Mouse (Mus musculus) heart, embryonic 10.5 days (tissue): Measurements from ENCODE around the gene Zfp609. TPM values are rescaled to one million over a fixed set of nuclear protein-coding genes. Genes with fewer than 3 reads are reported as not detected.
A peak's percentile ranks its signal among the peaks of the same experiment; 100 is the strongest.

Experiments used
- DNase-seq: peaks from one replicate; pipeline ENCODE4 v3.0.0-alpha.2; 2017; ENCODE audit warnings: low spot score
- H3K27ac ChIP-seq: fragments of 300-500 bp; sonication (generic); 2 replicates; pipeline ENCODE4 v1.5.1; 2016; ENCODE audit warnings: mild to moderate bottlenecking
- H3K27me3 ChIP-seq: fragments of 300-500 bp; sonication (generic); 2 replicates; pipeline ENCODE4 v1.6.1; 2016; ENCODE audit warnings: mild to moderate bottlenecking; ENCODE audit not compliant: poor library complexity, insufficient read depth, severe bottlenecking
- H3K36me3 ChIP-seq: fragments of 300-500 bp; sonication (generic); 2 replicates; pipeline ENCODE4 v1.6.1; 2016; ENCODE audit warnings: mild to moderate bottlenecking, moderate library complexity
- H3K4me1 ChIP-seq: fragments of 300-500 bp; sonication (generic); 2 replicates; pipeline ENCODE4 v1.6.1; 2016; ENCODE audit warnings: mild to moderate bottlenecking
- H3K4me3 ChIP-seq: fragments of 300-500 bp; sonication (generic); 2 replicates; pipeline ENCODE4 v1.5.1; 2016; ENCODE audit warnings: mild to moderate bottlenecking, moderate library complexity
- H3K9me3 ChIP-seq: fragments of 300-500 bp; sonication (generic); 2 replicates; pipeline ENCODE4 v1.6.1; 2016; ENCODE audit warnings: mild to moderate bottlenecking, moderate library complexity
- WGBS: fragments of 180-500 bp; shearing (Covaris S2); methylation state at CpG from one replicate; pipeline ENCODE4 v1.1.7; 2016; 5-methylcytosine and 5-hydroxymethylcytosine counted together
- polyA plus RNA-seq: library from polyadenylated mRNA; unstranded; fragments of >200 nt; fragmentation: Nextera tagmentation; extraction: Ambion mirVana; gene quantifications from 2 replicates; pipeline ENCODE4 v1.2.1, GENCODE M21; 2016

Zfp609 gene
- polyA plus RNA-seq, 1 experiment from 2014 or later, result 7.7 TPM

- Histone ChIP-seq H3K36me3 (no peaks in the 10 kb centered on the region), H3K4me3 (no peak overlapping the region), H3K9me3 (no peaks in the 10 kb centered on the region), H3K27ac (no peak overlapping the region), H3K27me3 (no peaks in the 10 kb centered on the region), H3K4me1 (peaks cover 32% of the 10 kb centered on the region)
- 63% methylated on average over 2 of the region's 2 CpGs for WGBS
- DNase-seq, result peak; percentile 82
Observed at GRCm38 (mm10) chr9:65829410-65829809, 2.0 kb upstream of the Zfp609 start.

- H3K36me3 ChIP-seq, result no peaks in the 10 kb centered on the region
- no peaks in the 10 kb centered on the region for H3K9me3 ChIP-seq
- no peaks in the 10 kb centered on the region for H3K27me3 ChIP-seq
- DNase-seq, result no peak
- 15% methylated on average over 3 of the region's 3 CpGs for WGBS
- peak overlapping the region; percentile 88 for H3K4me3 ChIP-seq
- H3K4me1 ChIP-seq, result peaks cover 41% of the 10 kb centered on the region
- H3K27ac ChIP-seq, result peak overlapping the region; percentile 100
Observed at GRCm38 (mm10) chr9:65828511-65828910, 1.1 kb upstream of the Zfp609 start.

GRCm38 (mm10) chr9:65828016-65828403, 646 bp upstream of the Zfp609 start:
- no peaks in the 10 kb centered on the region for H3K36me3 ChIP-seq

GRCm38 (mm10) chr9:65826588-65827343, 598 bp downstream of the Zfp609 start:
- Histone ChIP-seq H3K27me3 (no peaks in the 10 kb centered on the region), H3K9me3 (no peaks in the 10 kb centered on the region), H3K27ac (peak overlapping the region; percentile 100), H3K4me3 (peak overlapping the region; percentile 88), H3K36me3 (no peaks in the 10 kb centered on the region), H3K4me1 (peaks cover 43% of the 10 kb centered on the region)
- under 1% methylated on average over 28 of the region's 31 CpGs for WGBS
- peak; percentile 80 for DNase-seq

More at GRCm38 (mm10) chr9:65828016-65828403, 646 bp upstream of the Zfp609 start:
- Histone ChIP-seq H3K4me3 (peak overlapping the region; percentile 88), H3K27ac (peak overlapping the region; percentile 100), H3K4me1 (peaks cover 43% of the 10 kb centered on the region), H3K27me3 (no peaks in the 10 kb centered on the region), H3K9me3 (no peaks in the 10 kb centered on the region)
- 1% methylated on average over 13 of the region's 13 CpGs for WGBS
- peak; percentile 75 for DNase-seq

GRCm38 (mm10) chr9:65826226-65826587, 1.2 kb downstream of the Zfp609 start:
- Histone ChIP-seq H3K27ac (peak overlapping the region; percentile 100), H3K4me1 (peaks cover 43% of the 10 kb centered on the region), H3K4me3 (peak overlapping the region; percentile 88), H3K27me3 (no peaks in the 10 kb centered on the region), H3K36me3 (no peaks in the 10 kb centered on the region), H3K9me3 (no peaks in the 10 kb centered on the region)
- no peak for DNase-seq
- 1% methylated on average over 4 of the region's 4 CpGs for WGBS

GRCm38 (mm10) chr9:65823716-65824462, 3.5 kb downstream of the Zfp609 start:
- DNase-seq, result no peak
- WGBS, result 47% methylated on average over 10 of the region's 10 CpGs
- Histone ChIP-seq H3K36me3 (no peaks in the 10 kb centered on the region), H3K27ac (peak overlapping the region; percentile 30; the same call in 1 of the 2 replicates), H3K9me3 (no peaks in the 10 kb centered on the region), H3K4me1 (peaks cover 41% of the 10 kb centered on the region), H3K4me3 (no peak overlapping the region), H3K27me3 (no peaks in the 10 kb centered on the region)

- no peaks in the 10 kb centered on the region for H3K9me3 ChIP-seq
- H3K27ac ChIP-seq, result no peak overlapping the region
- 80% methylated on average over 4 of the region's 4 CpGs for WGBS
- no peak overlapping the region for H3K4me3 ChIP-seq
- no peaks in the 10 kb centered on the region for H3K36me3 ChIP-seq
- H3K4me1 ChIP-seq, result peaks cover 37% of the 10 kb centered on the region
- no peaks in the 10 kb centered on the region for H3K27me3 ChIP-seq
- no peak for DNase-seq
Observed at GRCm38 (mm10) chr9:65822011-65822410, 5.4 kb downstream of the Zfp609 start.

GRCm38 (mm10) chr9:65820301-65820700, 7.1 kb downstream of the Zfp609 start:
- no peak overlapping the region for H3K4me3 ChIP-seq
- peaks cover 11% of the 10 kb centered on the region; the same call in 1 of the 2 replicates for H3K36me3 ChIP-seq
- no peak overlapping the region for H3K27ac ChIP-seq
- H3K27me3 ChIP-seq, result no peaks in the 10 kb centered on the region
- 85% methylated on average over 2 of the region's 2 CpGs for WGBS
- peaks cover 24% of the 10 kb centered on the region for H3K4me1 ChIP-seq
- no peaks in the 10 kb centered on the region for H3K9me3 ChIP-seq
- no peak for DNase-seq

- H3K27ac ChIP-seq, result no peak overlapping the region
- DNase-seq, result no peak
- peaks cover 7% of the 10 kb centered on the region for H3K4me1 ChIP-seq
- H3K4me3 ChIP-seq, result no peak overlapping the region
- 95% methylated on average over 2 of the region's 2 CpGs for WGBS
- H3K27me3 ChIP-seq, result no peaks in the 10 kb centered on the region
- peaks cover 20% of the 10 kb centered on the region; the same call in 1 of the 2 replicates for H3K36me3 ChIP-seq
- H3K9me3 ChIP-seq, result no peaks in the 10 kb centered on the region
Observed at GRCm38 (mm10) chr9:65818402-65818801, 9.0 kb downstream of the Zfp609 start.

- Histone ChIP-seq H3K4me3 (no peak overlapping the region), H3K9me3 (no peaks in the 10 kb centered on the region), H3K4me1 (peaks cover 20% of the 10 kb centered on the region), H3K27ac (peak overlapping the region; percentile 32; the same call in 1 of the 2 replicates), H3K36me3 (peaks cover 22% of the 10 kb centered on the region; the same call in 1 of the 2 replicates), H3K27me3 (no peaks in the 10 kb centered on the region)
- no peak for DNase-seq
- WGBS, result 37% methylated on average over 2 of the region's 2 CpGs
Observed at GRCm38 (mm10) chr9:65812841-65813240, 14.5 kb downstream of the Zfp609 start.

GRCm38 (mm10) chr9:65811784-65812183, 15.6 kb downstream of the Zfp609 start:
- Histone ChIP-seq H3K27me3 (no peaks in the 10 kb centered on the region), H3K27ac (no peak overlapping the region), H3K36me3 (peaks cover 21% of the 10 kb centered on the region; the same call in 1 of the 2 replicates), H3K9me3 (no peaks in the 10 kb centered on the region), H3K4me1 (peaks cover 24% of the 10 kb centered on the region), H3K4me3 (no peak overlapping the region)
- WGBS, result 86% methylated on average over 1 of the region's 1 CpGs
- DNase-seq, result no peak

GRCm38 (mm10) chr9:65807818-65808217, 19.5 kb downstream of the Zfp609 start:
- H3K4me1 ChIP-seq, result peaks cover 22% of the 10 kb centered on the region
- DNase-seq, result no peak
- WGBS, result 72% methylated on average over 1 of the region's 1 CpGs
- no peak overlapping the region for H3K27ac ChIP-seq
- H3K36me3 ChIP-seq, result 0 out of 2 replicates have a peak, but pooled peaks cover 2% of the 10 kb centered on the region
- no peaks in the 10 kb centered on the region for H3K27me3 ChIP-seq
- no peaks in the 10 kb centered on the region for H3K9me3 ChIP-seq
- no peak overlapping the region for H3K4me3 ChIP-seq

- DNase-seq, result no peak
- Histone ChIP-seq H3K4me3 (no peak overlapping the region), H3K4me1 (peaks cover 18% of the 10 kb centered on the region), H3K36me3 (0 out of 2 replicates have a peak, but pooled peaks cover 2% of the 10 kb centered on the region), H3K27me3 (no peaks in the 10 kb centered on the region), H3K27ac (no peak overlapping the region), H3K9me3 (no peaks in the 10 kb centered on the region)
- 58% methylated on average over 5 of the region's 5 CpGs for WGBS
Observed at GRCm38 (mm10) chr9:65807251-65807650, 20.1 kb downstream of the Zfp609 start.
